Mouse (Mus musculus): ENCODE results near the gene Anxa11. TPM values are rescaled to one million over a fixed set of nuclear protein-coding genes. Genes with fewer than 3 reads are reported as not detected.

Anxa11 gene
- polyA plus RNA-seq, 1 experiment from 2014 or later, result 7.1 TPM

- Histone ChIP-seq H3K27ac (replicated peaks; ENCODE audit: low read depth, low read length) (no peak overlapping the region), H3K4me3 (ENCODE audit: low read depth, low read length) (no peak overlapping the region), H3K9ac (replicated peaks; ENCODE audit: low read length) (no peak overlapping the region), H3K4me1 (ENCODE audit: control insufficient read depth, insufficient read depth, low read length) (no peaks in the 10 kb centered on the region; the same call in 1 of the 2 replicates), H3K9me3 (replicated peaks; ENCODE audit: control insufficient read depth, low read length) (no peaks in the 10 kb centered on the region), H3K27me3 (ENCODE audit: control insufficient read depth, insufficient read depth, low read length) (no peaks in the 10 kb centered on the region), H3K36me3 (replicated peaks; ENCODE audit: control insufficient read depth, insufficient read depth, low read depth, low read length) (no peaks in the 10 kb centered on the region), H3K4me2 (ENCODE audit: low read depth, low read length) (no peak overlapping the region)
- WGBS, result 78% methylated on average over 6 of the region's 6 CpGs
- DNase-seq (ENCODE audit: low spot score) (no peak), ATAC-seq (replicated peaks; ENCODE audit: insufficient number of reproducible peaks, low FRiP score, low TSS enrichment, low read depth) (no peak)
Measured at GRCm38 (mm10) chr14:25851189-25851588, 9.2 kb downstream of the Anxa11 start.

GRCm38 (mm10) chr14:25852121-25852561 is 10.2 kb downstream of the Anxa11 start:
- Histone ChIP-seq H3K9me3 (replicated peaks; ENCODE audit: control insufficient read depth, low read length) (no peaks in the 10 kb centered on the region), H3K9ac (replicated peaks; ENCODE audit: low read length) (no peak overlapping the region), H3K4me2 (ENCODE audit: low read depth, low read length) (no peak overlapping the region), H3K4me3 (ENCODE audit: low read depth, low read length) (no peak overlapping the region), H3K36me3 (replicated peaks; ENCODE audit: control insufficient read depth, insufficient read depth, low read depth, low read length) (no peaks in the 10 kb centered on the region), H3K4me1 (ENCODE audit: control insufficient read depth, insufficient read depth, low read length) (no peaks in the 10 kb centered on the region; the same call in 1 of the 2 replicates), H3K27me3 (ENCODE audit: control insufficient read depth, insufficient read depth, low read length) (no peaks in the 10 kb centered on the region), H3K27ac (replicated peaks; ENCODE audit: low read depth, low read length) (no peak overlapping the region)
- 82% methylated on average over 11 of the region's 11 CpGs for WGBS
- no peak for DNase-seq (ENCODE audit: low spot score)
- no peak for ATAC-seq (replicated peaks; ENCODE audit: insufficient number of reproducible peaks, low FRiP score, low TSS enrichment, low read depth)

- Histone ChIP-seq H3K4me3 (ENCODE audit: low read depth, low read length) (no peak overlapping the region), H3K27me3 (ENCODE audit: control insufficient read depth, insufficient read depth, low read length) (no peaks in the 10 kb centered on the region), H3K9me3 (replicated peaks; ENCODE audit: control insufficient read depth, low read length) (no peaks in the 10 kb centered on the region), H3K4me2 (ENCODE audit: low read depth, low read length) (no peak overlapping the region), H3K36me3 (replicated peaks; ENCODE audit: control insufficient read depth, insufficient read depth, low read depth, low read length) (no peaks in the 10 kb centered on the region), H3K4me1 (ENCODE audit: control insufficient read depth, insufficient read depth, low read length) (no peaks in the 10 kb centered on the region), H3K27ac (replicated peaks; ENCODE audit: low read depth, low read length) (no peak overlapping the region), H3K9ac (replicated peaks; ENCODE audit: low read length) (no peak overlapping the region)
- 56% methylated on average over 6 of the region's 6 CpGs for WGBS
- DNase-seq (ENCODE audit: low spot score) (no peak), ATAC-seq (replicated peaks; ENCODE audit: insufficient number of reproducible peaks, low FRiP score, low TSS enrichment, low read depth) (no peak)
Measured at GRCm38 (mm10) chr14:25853295-25853694, 11.3 kb downstream of the Anxa11 start.

- no peak for ATAC-seq (replicated peaks; ENCODE audit: insufficient number of reproducible peaks, low FRiP score, low TSS enrichment, low read depth)
Measured at GRCm38 (mm10) chr14:25853717-25854452, 11.9 kb downstream of the Anxa11 start.

GRCm38 (mm10) chr14:25855241-25855885 is 13.4 kb downstream of the Anxa11 start:
- 54% methylated on average over 8 of the region's 8 CpGs for WGBS
- H3K4me3 ChIP-seq (ENCODE audit: low read depth, low read length), result no peak overlapping the region
- H3K4me2 ChIP-seq (ENCODE audit: low read depth, low read length), result no peak overlapping the region
- ATAC-seq (replicated peaks; ENCODE audit: insufficient number of reproducible peaks, low FRiP score, low TSS enrichment, low read depth) (no peak), DNase-seq (ENCODE audit: low spot score) (no peak)
- no peaks in the 10 kb centered on the region for H3K4me1 ChIP-seq (ENCODE audit: control insufficient read depth, insufficient read depth, low read length)
- H3K27me3 ChIP-seq (ENCODE audit: control insufficient read depth, insufficient read depth, low read length), result no peaks in the 10 kb centered on the region
- H3K9ac ChIP-seq (replicated peaks; ENCODE audit: low read length), result no peak overlapping the region
- no peaks in the 10 kb centered on the region for H3K36me3 ChIP-seq (replicated peaks; ENCODE audit: control insufficient read depth, insufficient read depth, low read depth, low read length)
- no peak overlapping the region for H3K27ac ChIP-seq (replicated peaks; ENCODE audit: low read depth, low read length)
- H3K9me3 ChIP-seq (replicated peaks; ENCODE audit: control insufficient read depth, low read length), result no peaks in the 10 kb centered on the region

More at GRCm38 (mm10) chr14:25853717-25854452, 11.9 kb downstream of the Anxa11 start:
- no peak overlapping the region for H3K9ac ChIP-seq (replicated peaks; ENCODE audit: low read length)
- no peaks in the 10 kb centered on the region for H3K36me3 ChIP-seq (replicated peaks; ENCODE audit: control insufficient read depth, insufficient read depth, low read depth, low read length)
- no peak overlapping the region for H3K4me2 ChIP-seq (ENCODE audit: low read depth, low read length)
- DNase-seq (ENCODE audit: low spot score), result no peak
- H3K4me1 ChIP-seq (ENCODE audit: control insufficient read depth, insufficient read depth, low read length), result no peaks in the 10 kb centered on the region
- WGBS, result 89% methylated on average over 16 of the region's 16 CpGs
- H3K27me3 ChIP-seq (ENCODE audit: control insufficient read depth, insufficient read depth, low read length), result no peaks in the 10 kb centered on the region
- no peaks in the 10 kb centered on the region for H3K9me3 ChIP-seq (replicated peaks; ENCODE audit: control insufficient read depth, low read length)
- H3K4me3 ChIP-seq (ENCODE audit: low read depth, low read length), result no peak overlapping the region
- no peak overlapping the region for H3K27ac ChIP-seq (replicated peaks; ENCODE audit: low read depth, low read length)

- no peaks in the 10 kb centered on the region for H3K36me3 ChIP-seq (replicated peaks; ENCODE audit: control insufficient read depth, insufficient read depth, low read depth, low read length)
- H3K9me3 ChIP-seq (replicated peaks; ENCODE audit: control insufficient read depth, low read length), result no peaks in the 10 kb centered on the region
- DNase-seq (ENCODE audit: low spot score) (no peak), ATAC-seq (replicated peaks; ENCODE audit: insufficient number of reproducible peaks, low FRiP score, low TSS enrichment, low read depth) (no peak)
- no peaks in the 10 kb centered on the region for H3K27me3 ChIP-seq (ENCODE audit: control insufficient read depth, insufficient read depth, low read length)
- no peaks in the 10 kb centered on the region for H3K4me1 ChIP-seq (ENCODE audit: control insufficient read depth, insufficient read depth, low read length)
- WGBS, result 79% methylated on average over 3 of the region's 3 CpGs
- H3K4me3 ChIP-seq (ENCODE audit: low read depth, low read length), result no peak overlapping the region
- H3K9ac ChIP-seq (replicated peaks; ENCODE audit: low read length), result no peak overlapping the region
- H3K4me2 ChIP-seq (ENCODE audit: low read depth, low read length), result no peak overlapping the region
- no peak overlapping the region for H3K27ac ChIP-seq (replicated peaks; ENCODE audit: low read depth, low read length)
Measured at GRCm38 (mm10) chr14:25857168-25857621, 15.2 kb downstream of the Anxa11 start.

GRCm38 (mm10) chr14:25857940-25858339 is 16.0 kb downstream of the Anxa11 start:
- Histone ChIP-seq H3K4me3 (ENCODE audit: low read depth, low read length) (no peak overlapping the region), H3K27ac (replicated peaks; ENCODE audit: low read depth, low read length) (no peak overlapping the region), H3K27me3 (ENCODE audit: control insufficient read depth, insufficient read depth, low read length) (no peaks in the 10 kb centered on the region), H3K4me2 (ENCODE audit: low read depth, low read length) (no peak overlapping the region), H3K36me3 (replicated peaks; ENCODE audit: control insufficient read depth, insufficient read depth, low read depth, low read length) (no peaks in the 10 kb centered on the region), H3K9me3 (replicated peaks; ENCODE audit: control insufficient read depth, low read length) (no peaks in the 10 kb centered on the region), H3K9ac (replicated peaks; ENCODE audit: low read length) (no peak overlapping the region), H3K4me1 (ENCODE audit: control insufficient read depth, insufficient read depth, low read length) (no peaks in the 10 kb centered on the region)
- no peak for DNase-seq (ENCODE audit: low spot score)
- WGBS, result 87% methylated on average over 8 of the region's 8 CpGs
- no peak for ATAC-seq (replicated peaks; ENCODE audit: insufficient number of reproducible peaks, low FRiP score, low TSS enrichment, low read depth)

Data from embryonic facial prominence, embryonic 11.5 days (tissue).